Mouse (Mus musculus): ENCODE results near the gene Kif1b. TPM values are rescaled to one million over a fixed set of nuclear protein-coding genes. Genes with fewer than 3 reads are reported as not detected.
A peak's percentile ranks its signal among the peaks of the same experiment; 100 is the strongest.
"Not testable (repeated sequence)": the region's sequence is repeated elsewhere in the genome, so short reads cannot be mapped to it uniquely, and the experiment has no call there.

Kif1b gene
- total RNA-seq, 1 experiment from 2014 or later, result 23.9 TPM

DNA sequence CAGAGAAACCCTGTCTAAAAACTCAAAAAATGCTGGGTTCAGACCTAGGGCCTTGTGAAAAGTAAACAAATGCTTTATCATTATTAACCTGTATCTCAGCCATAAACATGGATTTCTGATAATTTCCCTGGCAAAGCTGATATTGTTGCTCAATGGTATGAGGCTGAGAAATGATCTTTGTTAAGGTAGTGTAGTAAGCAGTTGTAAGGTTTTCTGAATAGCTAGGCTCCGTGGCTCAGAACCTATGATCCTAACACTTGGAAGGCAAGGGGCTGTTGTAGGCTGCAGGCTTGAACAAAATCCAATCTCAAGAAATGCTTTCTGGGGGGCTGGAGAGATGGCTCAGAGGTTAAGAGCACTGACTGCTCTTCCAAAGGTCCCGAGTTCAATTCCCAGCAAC lies 118.9 kb downstream of the Kif1b start:
- no peak for ATAC-seq (replicated peaks; ENCODE audit: insufficient number of reproducible peaks, low FRiP score, low TSS enrichment, poor library complexity, severe bottlenecking)

- ATAC-seq (replicated peaks; ENCODE audit: insufficient number of reproducible peaks, low FRiP score, low TSS enrichment, poor library complexity, severe bottlenecking), result no peak
Observed at GRCm38 (mm10) chr4:149182755-149183154, 124.7 kb downstream of the Kif1b start.

GRCm38 (mm10) chr4:149182192-149182591 lies 125.3 kb downstream of the Kif1b start:
- ATAC-seq (replicated peaks; ENCODE audit: insufficient number of reproducible peaks, low FRiP score, low TSS enrichment, poor library complexity, severe bottlenecking), result no peak

DNA sequence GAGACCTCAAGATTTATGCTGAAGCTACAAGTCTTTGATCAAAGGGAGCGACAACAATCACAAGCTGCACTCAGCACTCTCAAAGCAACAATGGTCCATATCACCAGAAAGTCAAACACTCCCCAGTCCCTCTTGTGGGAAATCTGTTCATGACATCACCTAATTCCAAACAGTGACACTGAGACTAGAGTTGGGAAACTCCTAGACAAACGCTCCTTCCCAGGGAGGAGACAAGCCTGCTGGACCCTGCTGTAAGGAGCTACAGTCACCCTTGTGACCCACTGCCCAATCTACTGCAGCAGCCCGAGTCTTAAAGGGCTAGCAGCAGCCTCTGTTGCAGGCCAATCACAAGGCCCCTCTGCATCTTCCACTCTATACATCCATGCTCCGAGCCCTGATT lies 127.9 kb downstream of the Kif1b start:
- ATAC-seq (replicated peaks; ENCODE audit: insufficient number of reproducible peaks, low FRiP score, low TSS enrichment, poor library complexity, severe bottlenecking), result no peak

DNA sequence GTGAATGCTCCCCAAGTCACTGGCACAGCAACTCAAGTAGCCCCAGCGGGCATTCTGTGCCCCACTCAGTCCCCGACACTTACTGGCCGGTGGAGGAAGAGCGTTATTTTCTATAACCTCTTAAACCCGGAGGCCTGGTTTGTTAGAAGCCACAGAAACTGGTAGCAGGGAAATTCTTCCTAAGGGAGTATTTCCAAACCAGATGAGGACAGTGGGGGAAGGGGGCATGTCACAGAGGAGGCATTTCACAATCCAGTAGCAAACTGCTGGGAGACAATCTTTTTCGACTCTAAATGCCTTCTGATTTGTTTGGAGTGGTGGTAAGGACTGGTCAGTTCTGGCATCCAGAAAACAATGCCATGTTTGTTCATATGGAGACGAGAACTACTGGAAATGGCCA lies 128.3 kb downstream of the Kif1b start:
- ATAC-seq (replicated peaks; ENCODE audit: insufficient number of reproducible peaks, low FRiP score, low TSS enrichment, poor library complexity, severe bottlenecking), result no peak

- no peak for ATAC-seq (replicated peaks; ENCODE audit: insufficient number of reproducible peaks, low FRiP score, low TSS enrichment, poor library complexity, severe bottlenecking)
Observed at GRCm38 (mm10) chr4:149178328-149178727, 129.2 kb downstream of the Kif1b start.

GRCm38 (mm10) chr4:149177046-149177445 lies 130.4 kb downstream of the Kif1b start:
- ATAC-seq (replicated peaks; ENCODE audit: insufficient number of reproducible peaks, low FRiP score, low TSS enrichment, poor library complexity, severe bottlenecking), result no peak

- ATAC-seq (replicated peaks; ENCODE audit: insufficient number of reproducible peaks, low FRiP score, low TSS enrichment, poor library complexity, severe bottlenecking), result no peak
Observed at GRCm38 (mm10) chr4:149176645-149177044, 130.8 kb downstream of the Kif1b start.

DNA sequence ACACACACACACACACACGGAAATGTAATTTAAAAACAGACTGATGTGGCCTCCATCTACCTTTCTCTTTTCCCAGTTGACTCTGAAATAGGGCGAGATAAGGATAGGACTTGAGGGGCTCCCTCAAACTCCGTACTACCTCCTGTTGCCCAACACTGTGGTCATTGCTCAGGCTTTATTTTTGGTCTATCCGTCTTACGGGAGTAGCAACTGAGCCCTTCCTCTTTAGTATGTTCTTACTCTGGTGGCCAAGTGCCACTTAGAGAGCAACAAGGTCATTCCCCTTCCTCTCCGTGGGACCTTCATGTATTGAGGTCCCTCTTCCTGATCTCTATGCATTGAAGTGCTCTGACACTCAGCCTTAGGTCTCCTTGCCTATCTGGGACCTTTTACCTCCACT lies 133.8 kb downstream of the Kif1b start:
- ATAC-seq (replicated peaks; ENCODE audit: insufficient number of reproducible peaks, low FRiP score, low TSS enrichment, poor library complexity, severe bottlenecking), result peak; percentile 59

DNA sequence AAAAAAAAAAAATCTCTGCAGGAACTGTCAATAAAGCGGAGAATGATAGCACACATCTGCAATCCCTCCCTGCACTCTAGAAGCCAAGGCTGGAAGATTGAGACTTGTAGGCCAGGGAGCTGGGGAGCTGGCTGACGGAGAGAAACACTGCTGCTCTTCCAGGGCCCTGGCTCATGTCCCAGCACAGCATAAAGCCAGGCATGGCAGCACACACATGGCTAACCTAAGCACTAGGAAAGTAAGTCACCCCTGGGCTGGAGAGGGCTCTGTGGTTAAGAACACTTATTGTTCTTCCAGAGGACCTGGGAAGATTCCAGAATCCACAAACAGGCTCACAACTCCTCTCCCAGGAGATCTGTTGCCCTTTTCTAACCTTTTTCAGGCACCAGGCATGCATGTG lies 134.8 kb downstream of the Kif1b start:
- ATAC-seq (replicated peaks; ENCODE audit: insufficient number of reproducible peaks, low FRiP score, low TSS enrichment, poor library complexity, severe bottlenecking), result no peak

DNA sequence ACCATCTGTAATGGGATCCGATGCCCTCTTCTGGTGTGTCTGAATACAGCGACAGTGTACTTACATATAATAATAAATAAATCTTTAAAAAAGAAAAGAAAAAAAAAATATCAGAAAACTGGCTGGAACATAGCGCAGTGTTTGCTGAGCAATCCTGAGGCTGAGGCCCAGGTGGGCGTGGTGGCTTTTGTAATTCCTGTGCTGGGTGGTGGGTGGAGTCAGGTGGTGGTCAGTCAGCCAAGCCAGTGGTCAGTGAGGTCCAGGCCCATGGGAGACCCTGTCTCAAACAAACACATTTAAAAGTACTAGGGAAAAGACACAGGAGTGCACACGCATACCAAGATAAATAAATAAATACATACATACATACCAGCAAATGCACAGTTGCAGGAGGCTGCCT lies 135.4 kb downstream of the Kif1b start:
- ATAC-seq (replicated peaks; ENCODE audit: insufficient number of reproducible peaks, low FRiP score, low TSS enrichment, poor library complexity, severe bottlenecking), result no peak

DNA sequence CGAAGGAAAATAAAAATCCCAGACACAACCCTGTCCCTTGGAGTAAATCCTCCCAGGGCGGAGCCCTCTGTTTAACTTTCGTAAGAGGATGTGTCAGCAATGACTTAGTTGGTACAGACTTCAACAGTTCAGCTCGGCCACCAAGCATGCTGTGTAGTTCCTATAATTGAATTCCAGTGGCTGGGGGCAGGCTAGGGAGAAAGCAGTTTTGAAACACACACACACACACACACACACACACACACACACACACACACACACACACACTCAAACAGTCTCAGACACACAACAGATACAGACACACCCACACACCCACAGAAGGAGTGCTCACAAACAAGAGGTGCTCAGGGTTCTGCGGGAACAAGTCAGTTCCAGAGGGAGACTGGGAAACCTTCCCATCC lies 135.9 kb downstream of the Kif1b start:
- ATAC-seq (replicated peaks; ENCODE audit: insufficient number of reproducible peaks, low FRiP score, low TSS enrichment, poor library complexity, severe bottlenecking), result peak; percentile 72

GRCm38 (mm10) chr4:149170394-149170931 lies 137.0 kb downstream of the Kif1b start:
- peak; percentile 32 for ATAC-seq (replicated peaks; ENCODE audit: insufficient number of reproducible peaks, low FRiP score, low TSS enrichment, poor library complexity, severe bottlenecking)

DNA sequence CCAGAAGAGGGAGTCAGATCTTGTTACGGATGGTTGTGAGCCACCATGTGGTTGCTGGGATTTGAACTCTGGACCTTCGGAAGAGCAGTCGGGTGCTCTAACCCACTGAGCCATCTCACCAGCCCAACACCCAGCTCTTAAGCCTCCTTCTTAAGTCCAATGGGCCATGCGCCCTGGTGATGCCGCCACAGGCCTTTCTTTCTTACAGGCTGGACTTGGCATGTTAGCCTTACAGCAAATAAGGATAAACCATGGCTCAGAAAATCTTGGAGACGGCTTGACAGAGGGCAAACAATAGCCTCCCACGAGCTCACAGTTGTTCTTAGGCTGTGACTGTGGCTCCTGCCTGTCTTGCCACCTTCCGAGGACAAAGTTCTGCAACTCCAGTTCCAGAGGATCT lies 137.6 kb downstream of the Kif1b start:
- ATAC-seq (replicated peaks; ENCODE audit: insufficient number of reproducible peaks, low FRiP score, low TSS enrichment, poor library complexity, severe bottlenecking), result not testable (repeated sequence)

GRCm38 (mm10) chr4:149168016-149168415 lies 139.5 kb downstream of the Kif1b start:
- ATAC-seq (replicated peaks; ENCODE audit: insufficient number of reproducible peaks, low FRiP score, low TSS enrichment, poor library complexity, severe bottlenecking), result no peak

DNA sequence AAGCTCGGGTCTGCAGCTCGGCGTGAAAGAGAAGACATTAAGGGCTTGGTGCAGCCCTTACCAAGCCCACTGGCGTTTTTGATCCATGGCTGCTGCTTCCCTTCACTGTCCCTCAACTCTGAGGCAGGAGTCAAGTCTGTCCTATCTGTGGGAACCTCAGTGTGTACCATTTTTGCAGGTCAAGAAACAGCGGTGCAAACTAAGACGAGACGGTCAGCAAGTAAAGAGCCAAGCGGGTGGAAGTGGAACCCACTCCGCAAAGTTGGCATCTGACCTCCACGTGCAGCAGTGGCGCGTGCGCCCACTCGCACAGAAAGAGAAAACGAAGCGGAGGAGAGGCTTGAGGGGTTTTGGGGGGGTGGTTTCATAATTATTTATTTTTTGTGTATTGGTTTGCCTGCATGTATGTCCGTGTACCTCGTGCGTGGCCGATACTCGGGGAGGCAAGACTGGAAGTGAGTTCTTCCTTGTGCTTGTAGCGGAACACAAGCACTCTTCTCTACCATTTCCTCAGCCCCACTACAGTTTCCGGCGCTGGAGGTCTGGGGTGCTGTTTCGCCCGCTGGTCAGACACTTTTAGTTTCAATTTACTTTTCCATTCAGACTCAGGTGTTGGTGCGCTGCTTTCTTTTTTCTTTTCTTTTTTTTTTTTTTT lies 140.4 kb downstream of the Kif1b start:
- ATAC-seq (replicated peaks; ENCODE audit: insufficient number of reproducible peaks, low FRiP score, low TSS enrichment, poor library complexity, severe bottlenecking), result no peak

GRCm38 (mm10) chr4:149166215-149166946 lies 141.1 kb downstream of the Kif1b start, which contains the start of gene Pgd:
TSS of gene Pgd (minus strand) at chr4:149166771.
- peak; percentile 95 for ATAC-seq (replicated peaks; ENCODE audit: insufficient number of reproducible peaks, low FRiP score, low TSS enrichment, poor library complexity, severe bottlenecking)

DNA sequence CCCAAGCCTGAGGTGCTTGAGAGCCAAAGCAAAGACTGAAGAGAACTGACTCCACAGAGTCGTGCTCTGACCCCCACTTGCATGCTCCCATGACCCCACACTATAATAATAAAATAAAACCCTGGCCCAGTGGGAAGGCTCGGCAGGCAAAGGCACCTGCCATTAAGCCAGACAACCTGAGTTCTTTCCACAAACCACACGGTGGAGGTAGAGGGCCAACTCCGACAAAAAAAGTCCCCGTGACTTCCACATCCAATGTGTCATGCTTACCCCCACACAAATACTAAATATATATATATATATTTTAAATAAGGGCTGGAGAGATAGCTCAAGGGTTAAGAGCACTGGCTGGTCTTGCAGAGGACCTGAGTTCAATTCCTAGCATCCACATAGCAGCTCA lies 143.3 kb downstream of the Kif1b start:
- ATAC-seq (replicated peaks; ENCODE audit: insufficient number of reproducible peaks, low FRiP score, low TSS enrichment, poor library complexity, severe bottlenecking), result no peak

DNA sequence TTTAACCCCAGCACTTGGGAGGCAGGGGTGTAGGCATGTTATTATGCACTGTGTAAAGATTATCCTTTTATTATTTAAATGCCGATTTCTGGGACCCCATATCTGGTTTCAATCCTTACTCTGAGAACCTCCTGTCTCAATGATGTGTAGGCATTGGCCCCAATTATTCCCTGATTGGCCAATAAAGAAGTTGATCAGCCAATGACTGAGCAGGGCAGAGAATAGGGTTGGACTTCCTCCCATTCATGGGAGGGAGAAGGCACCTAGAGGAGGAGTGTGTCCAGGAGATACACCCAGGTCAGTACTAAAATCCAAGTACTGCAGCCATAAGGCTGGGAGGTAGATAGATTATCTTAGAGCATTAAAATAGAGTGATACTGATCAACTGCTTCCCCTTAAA lies 144.3 kb downstream of the Kif1b start:
- ATAC-seq (replicated peaks; ENCODE audit: insufficient number of reproducible peaks, low FRiP score, low TSS enrichment, poor library complexity, severe bottlenecking), result no peak

GRCm38 (mm10) chr4:149161166-149161565 lies 146.3 kb downstream of the Kif1b start:
- ATAC-seq (replicated peaks; ENCODE audit: insufficient number of reproducible peaks, low FRiP score, low TSS enrichment, poor library complexity, severe bottlenecking), result 0 out of 2 replicates have a peak, but pooled peaks have one; percentile 40

All from monocyte, adult 5-6 weeks (primary cell).